Mouse (Mus musculus): Measurements from ENCODE around the gene Hdac7. TPM values are rescaled to one million over a fixed set of nuclear protein-coding genes. Genes with fewer than 3 reads are reported as not detected.

Gene Hdac7
- total and polyA plus RNA-seq, 2 experiments from 2014 or later: 24.2 to 29.2 TPM

- Histone ChIP-seq H3K36me3 (ENCODE audit: insufficient read depth, low read length) (no peaks in the 10 kb centered on the region), H3K4me2 (ENCODE audit: low read depth, low read length, poor library complexity, severe bottlenecking) (peak within 1 kb of the TSS; percentile 66), H3K4me1 (ENCODE audit: insufficient read depth, low read length) (peaks cover 10% of the 10 kb centered on the region), H3K4me3 (ENCODE audit: low read depth, low read length) (peak within 1 kb of the TSS; percentile 46), H3K27ac (ENCODE audit: low read depth, low read length) (peak within 1 kb of the TSS; percentile 72), H3K9ac (replicated peaks; ENCODE audit: low read length, poor library complexity, severe bottlenecking) (peak within 1 kb of the TSS; percentile 61), H3K9me3 (ENCODE audit: low read length) (no peaks in the 10 kb centered on the region), H3K27me3 (ENCODE audit: insufficient read depth, low read length) (0 out of 2 replicates have a peak, but pooled peaks cover 9% of the 10 kb centered on the region)
- peak; percentile 81 for ATAC-seq (ENCODE audit: low FRiP score)
- under 1% methylated on average over 43 of the region's 44 CpGs for WGBS
- peak; percentile 73 for TF ChIP-seq CTCF (IDR thresholded peaks at IDR 0.05)
- DNase-seq (ENCODE audit: low spot score): peak; percentile 82
Observed at GRCm38 (mm10) chr15:97767280-97768186, 76.8 kb downstream of the Hdac7 start, which contains the start of gene Rapgef3. TSS of gene Rapgef3 (minus strand) at chr15:97767972.

- H3K27ac ChIP-seq (ENCODE audit: low read depth, low read length): peak overlapping the region; percentile 72
- no peaks in the 10 kb centered on the region for H3K9me3 ChIP-seq (ENCODE audit: low read length)
- H3K9ac ChIP-seq (replicated peaks; ENCODE audit: low read length, poor library complexity, severe bottlenecking): peak overlapping the region; percentile 61
- TF ChIP-seq CTCF (IDR thresholded peaks at IDR 0.05): no peak
- WGBS: 6% methylated on average over 21 of the region's 23 CpGs
- peak overlapping the region; percentile 46 for H3K4me3 ChIP-seq (ENCODE audit: low read depth, low read length)
- H3K27me3 ChIP-seq (ENCODE audit: insufficient read depth, low read length): 0 out of 2 replicates have a peak, but pooled peaks cover 9% of the 10 kb centered on the region
- ATAC-seq (ENCODE audit: low FRiP score) (0 out of 2 replicates have a peak, but pooled peaks have one; percentile 10), DNase-seq (ENCODE audit: low spot score) (no peak)
- peak overlapping the region; percentile 66 for H3K4me2 ChIP-seq (ENCODE audit: low read depth, low read length, poor library complexity, severe bottlenecking)
- H3K36me3 ChIP-seq (ENCODE audit: insufficient read depth, low read length): no peaks in the 10 kb centered on the region
- H3K4me1 ChIP-seq (ENCODE audit: insufficient read depth, low read length): peaks cover 10% of the 10 kb centered on the region
Observed at GRCm38 (mm10) chr15:97766594-97767279, 77.6 kb downstream of the Hdac7 start.

DNA sequence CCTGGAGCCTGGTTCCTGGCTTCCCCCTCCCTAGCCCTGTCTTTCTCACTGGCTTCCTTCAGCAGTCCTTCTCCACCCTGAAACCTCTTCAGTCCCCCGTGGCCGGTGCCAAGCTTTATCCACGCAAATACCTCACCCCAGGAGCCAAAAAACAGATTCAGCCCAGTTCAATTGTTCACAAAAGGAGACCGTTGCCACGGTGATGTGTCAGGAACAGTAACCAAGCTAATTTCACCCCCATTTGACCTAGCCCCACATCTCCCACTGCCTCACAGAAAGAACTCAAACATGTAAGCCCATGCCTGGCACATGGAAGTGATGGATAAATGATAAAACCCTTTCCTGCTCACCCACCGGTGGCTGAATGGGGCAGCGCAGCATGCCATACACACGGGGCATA, 78.1 kb downstream of the Hdac7 start:
- Histone ChIP-seq H3K4me3 (ENCODE audit: low read depth, low read length) (peak overlapping the region; percentile 46), H3K4me2 (ENCODE audit: low read depth, low read length, poor library complexity, severe bottlenecking) (peak overlapping the region; percentile 66), H3K9ac (replicated peaks; ENCODE audit: low read length, poor library complexity, severe bottlenecking) (peak overlapping the region; percentile 61), H3K27me3 (ENCODE audit: insufficient read depth, low read length) (0 out of 2 replicates have a peak, but pooled peaks cover 9% of the 10 kb centered on the region), H3K4me1 (ENCODE audit: insufficient read depth, low read length) (peaks cover 10% of the 10 kb centered on the region), H3K9me3 (ENCODE audit: low read length) (no peaks in the 10 kb centered on the region), H3K27ac (ENCODE audit: low read depth, low read length) (peak overlapping the region; percentile 72), H3K36me3 (ENCODE audit: insufficient read depth, low read length) (no peaks in the 10 kb centered on the region)
- 0 out of 2 replicates have a peak, but pooled peaks have one; percentile 20 for ATAC-seq (ENCODE audit: low FRiP score)
- TF ChIP-seq CTCF (IDR thresholded peaks at IDR 0.05): no peak
- WGBS: 5% methylated on average over 8 of the region's 8 CpGs
- peak; percentile 75 for DNase-seq (ENCODE audit: low spot score)

- no peak for TF ChIP-seq CTCF (IDR thresholded peaks at IDR 0.05)
- 35% methylated on average over 13 of the region's 13 CpGs for WGBS
- no peak for DNase-seq (ENCODE audit: low spot score)
- Histone ChIP-seq H3K27ac (ENCODE audit: low read depth, low read length) (no peak overlapping the region), H3K36me3 (ENCODE audit: insufficient read depth, low read length) (peaks cover 3% of the 10 kb centered on the region), H3K4me3 (ENCODE audit: low read depth, low read length) (peak overlapping the region; percentile 46), H3K27me3 (ENCODE audit: insufficient read depth, low read length) (0 out of 2 replicates have a peak, but pooled peaks cover 8% of the 10 kb centered on the region), H3K4me1 (ENCODE audit: insufficient read depth, low read length) (peaks cover 10% of the 10 kb centered on the region), H3K4me2 (ENCODE audit: low read depth, low read length, poor library complexity, severe bottlenecking) (peak overlapping the region; percentile 66), H3K9ac (replicated peaks; ENCODE audit: low read length, poor library complexity, severe bottlenecking) (0 out of 2 replicates have a peak overlapping the region, but pooled peaks have one; percentile 36), H3K9me3 (ENCODE audit: low read length) (no peaks in the 10 kb centered on the region)
- ATAC-seq (ENCODE audit: low FRiP score): no peak
Observed at GRCm38 (mm10) chr15:97765090-97765794, 79.1 kb downstream of the Hdac7 start.

- ATAC-seq (ENCODE audit: low FRiP score) (no peak), DNase-seq (ENCODE audit: low spot score) (no peak)
- Histone ChIP-seq H3K27me3 (ENCODE audit: insufficient read depth, low read length) (0 out of 2 replicates have a peak, but pooled peaks cover under 1% of the 10 kb centered on the region), H3K9me3 (ENCODE audit: low read length) (no peaks in the 10 kb centered on the region), H3K4me3 (ENCODE audit: low read depth, low read length) (no peak overlapping the region), H3K27ac (ENCODE audit: low read depth, low read length) (no peak overlapping the region), H3K9ac (replicated peaks; ENCODE audit: low read length, poor library complexity, severe bottlenecking) (no peak overlapping the region), H3K4me2 (ENCODE audit: low read depth, low read length, poor library complexity, severe bottlenecking) (no peak overlapping the region; the same call in 1 of the 2 replicates), H3K36me3 (ENCODE audit: insufficient read depth, low read length) (peaks cover 10% of the 10 kb centered on the region), H3K4me1 (ENCODE audit: insufficient read depth, low read length) (peaks cover 10% of the 10 kb centered on the region)
- TF ChIP-seq CTCF (IDR thresholded peaks at IDR 0.05): no peak
- WGBS: 90% methylated on average over 2 of the region's 2 CpGs
Observed at GRCm38 (mm10) chr15:97764532-97764931, 79.8 kb downstream of the Hdac7 start.

Measured in midbrain, postnatal 0 days (tissue).